In the genomic region with DNA sequence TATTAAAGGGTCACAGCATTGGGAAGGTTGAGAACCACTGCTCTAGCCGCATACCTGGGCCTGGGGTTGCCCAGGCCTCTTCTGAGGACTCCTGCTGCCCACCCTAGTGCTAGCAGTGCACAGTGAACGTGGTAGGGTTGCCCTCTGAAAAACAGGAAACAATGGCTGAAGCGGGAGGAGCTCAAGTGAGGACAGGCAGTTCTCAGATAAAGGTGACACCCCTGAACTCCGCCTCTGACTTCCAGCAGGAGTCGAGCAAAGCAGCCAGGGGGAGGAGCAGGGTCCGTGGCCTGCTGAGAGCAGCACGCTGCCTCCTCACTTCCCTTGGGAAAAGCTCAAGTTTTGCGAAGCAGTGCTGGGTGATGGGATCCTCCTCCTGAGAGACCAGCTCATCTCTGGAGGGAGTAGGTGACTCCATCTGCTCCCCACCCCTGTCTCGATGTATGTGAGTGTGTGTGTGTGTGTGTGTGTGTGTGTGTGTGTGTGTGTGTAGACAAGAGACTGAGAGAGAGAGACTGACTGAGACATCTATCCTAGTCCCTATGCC, we compare ENCODE assay signal across 2 mouse cellular contexts.
TF ChIP-seq lines count a peak whose summit lies in the region.

No protein-coding gene starts in this region.

TF ChIP-seq in CH12.LX, 34 proteins besides CTCF, POLR2A, EP300 and RAD21 (continued from another document):
- TF ChIP-seq ZKSCAN1 (IDR thresholded peaks at IDR 0.05; ENCODE audit: borderline replicate concordance, low read depth, low read length) (no peak), MEF2A (IDR thresholded peaks at IDR 0.05; ENCODE audit: borderline replicate concordance, low read depth, low read length) (no peak), CHD1 (IDR thresholded peaks at IDR 0.05; ENCODE audit: low read depth, low read length) (no peak), ELF1 (IDR thresholded peaks at IDR 0.05; ENCODE audit: low read depth, low read length) (no peak), IRF4 (IDR thresholded peaks at IDR 0.05; ENCODE audit: low read depth, low read length) (no peak), ZC3H11A (IDR thresholded peaks at IDR 0.05; ENCODE audit: low read depth, low read length) (no peak), GABPA (IDR thresholded peaks at IDR 0.05; ENCODE audit: insufficient replicate concordance, low read depth, low read length) (no peak)

TF ChIP-seq in MEL, 35 proteins besides CTCF, POLR2A, EP300 and RAD21 (continued from another document):
- no peak for TF ChIP-seq E2F4 (IDR thresholded peaks at IDR 0.05; ENCODE audit: borderline replicate concordance, low read depth, low read length)
